Mouse (Mus musculus): ENCODE data around the gene Htr5a. TPM values are rescaled to one million over a fixed set of nuclear protein-coding genes. Genes with fewer than 3 reads are reported as not detected.

Gene Htr5a
- not detected for total RNA-seq (2022)

DNA sequence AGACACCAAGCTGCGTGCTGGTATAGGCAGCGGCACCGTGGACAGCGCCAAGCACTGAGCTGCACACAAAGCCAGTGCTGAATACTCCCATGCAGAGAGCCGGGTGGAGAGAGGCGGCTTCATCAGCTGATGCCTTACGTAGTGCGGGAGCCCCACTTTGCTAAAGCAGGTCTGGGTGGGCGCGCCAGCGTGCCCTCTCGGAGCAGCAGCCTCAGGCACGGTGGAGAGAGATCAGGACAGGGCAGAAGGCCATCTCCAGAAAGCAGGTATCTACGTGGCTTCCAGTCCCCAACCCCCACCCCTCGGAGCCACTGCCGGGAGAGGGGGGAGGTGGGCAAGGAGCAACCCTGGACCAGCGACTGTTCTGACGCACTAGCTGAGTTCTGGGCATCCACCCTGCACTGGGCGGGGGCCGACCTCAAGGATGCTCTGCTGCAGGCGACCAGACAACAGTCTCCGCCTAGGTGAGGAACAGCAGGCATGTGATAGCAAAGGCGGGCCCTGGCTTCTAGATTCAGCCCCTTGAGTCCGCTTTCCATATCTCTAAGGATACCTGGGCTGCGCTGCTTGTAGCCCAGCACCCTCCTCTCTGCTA, at the start of gene Htr5a:
TSS of gene Htr5a (plus strand) at position 449 of the 595 bp plus-strand sequence.
- no peak for DNase-seq (ENCODE audit: low spot score)

DNA sequence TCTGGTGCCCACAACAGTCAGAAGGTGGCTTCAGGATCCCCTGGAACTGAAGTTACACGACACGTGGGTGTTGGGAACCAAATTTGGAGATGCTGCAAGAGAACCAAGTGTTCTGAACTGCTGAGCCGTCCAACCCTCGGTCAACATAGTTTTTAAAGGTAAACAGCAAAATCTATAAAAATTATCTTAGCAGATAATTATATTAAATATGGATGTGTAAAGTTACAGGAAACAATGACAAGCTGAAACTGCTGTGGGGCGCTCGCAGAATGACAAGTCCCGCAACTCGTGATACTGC, 49.8 kb upstream of the Htr5a start:
- DNase-seq (ENCODE audit: low spot score): no peak

DNA sequence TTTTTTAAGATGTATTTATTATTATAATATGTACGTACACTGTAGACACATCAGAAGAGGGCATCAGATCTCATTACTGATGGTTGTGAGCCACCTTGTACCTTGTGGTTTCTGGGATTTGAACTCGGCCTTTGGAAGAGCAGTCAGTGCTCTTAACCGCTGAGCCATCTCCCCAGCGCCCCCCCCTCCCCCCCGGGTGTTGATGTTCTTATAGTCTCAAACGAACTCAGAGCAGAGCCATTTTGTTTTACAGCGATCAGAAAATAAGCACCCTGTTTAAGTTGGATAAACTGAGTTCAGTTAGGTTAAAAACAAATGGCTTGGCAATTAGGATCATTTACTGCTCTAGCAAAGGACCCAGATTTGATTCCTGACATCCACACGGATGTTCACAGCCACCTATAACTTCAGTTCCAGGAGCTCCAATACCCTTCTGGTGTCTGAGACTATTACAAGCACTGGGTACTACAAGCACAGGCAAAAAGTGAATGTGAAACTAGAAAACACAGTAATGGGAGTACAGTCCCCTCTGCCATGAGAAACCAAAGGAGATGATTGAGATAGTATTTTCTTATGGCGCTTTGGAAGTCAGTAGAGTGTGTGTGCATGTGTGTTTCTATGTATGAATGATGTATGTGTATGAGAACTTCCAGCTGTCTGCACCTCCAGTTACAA, 49.3 kb upstream of the Htr5a start:
- no peak for DNase-seq (ENCODE audit: low spot score)

- DNase-seq (ENCODE audit: low spot score): peak; percentile 63
Measured at GRCm38 (mm10) chr5:27793923-27794322, 48.0 kb upstream of the Htr5a start.

- no peak for DNase-seq (ENCODE audit: low spot score)
Measured at GRCm38 (mm10) chr5:27814282-27814681, 27.7 kb upstream of the Htr5a start.

DNA sequence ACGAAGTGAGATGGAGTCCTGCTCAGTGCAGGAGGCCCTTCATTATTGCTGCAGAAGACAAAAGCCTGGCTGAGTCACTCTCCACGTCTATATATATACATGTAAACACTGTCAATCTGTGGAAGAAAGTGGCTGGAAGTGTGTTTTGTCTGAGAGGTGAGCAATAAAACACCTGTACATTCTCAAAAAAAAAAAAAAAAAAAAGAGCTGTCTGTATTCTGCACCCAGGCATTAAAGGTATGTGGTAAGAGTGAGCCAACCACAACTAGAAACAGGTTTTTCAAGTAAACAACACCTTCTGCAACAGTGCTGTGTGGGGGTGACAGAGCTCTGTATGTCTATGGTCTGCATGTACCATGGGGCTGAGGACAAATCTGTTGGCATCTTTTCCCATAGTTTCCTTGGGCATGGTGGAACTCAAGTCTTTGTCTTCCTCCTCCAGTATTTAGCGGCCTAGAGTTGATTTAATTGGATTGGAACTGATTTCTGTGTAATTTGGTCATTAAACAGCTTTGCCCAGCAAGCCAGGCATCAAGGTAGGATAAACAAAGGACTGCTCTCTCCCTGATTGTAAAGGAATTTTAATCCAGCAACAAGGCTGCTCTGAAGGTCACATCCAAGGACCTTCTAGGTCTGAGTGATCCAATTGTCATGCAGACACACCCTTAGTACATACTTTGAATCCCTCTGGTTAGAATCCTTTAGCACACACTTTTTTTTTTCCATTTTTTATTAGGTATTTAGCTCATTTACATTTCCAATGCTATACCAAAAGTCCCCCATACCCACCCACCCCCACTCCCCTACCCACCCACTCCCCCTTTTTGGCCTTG, 22.9 kb upstream of the Htr5a start:
- DNase-seq (ENCODE audit: low spot score): no peak

- DNase-seq (ENCODE audit: low spot score): no peak
Measured at GRCm38 (mm10) chr5:27821161-27821560, 20.8 kb upstream of the Htr5a start.

GRCm38 (mm10) chr5:27827971-27828370, 14.0 kb upstream of the Htr5a start:
- no peak for DNase-seq (ENCODE audit: low spot score)

- no peak for DNase-seq (ENCODE audit: low spot score)
Measured at GRCm38 (mm10) chr5:27835096-27835495, 6.9 kb upstream of the Htr5a start.

DNA sequence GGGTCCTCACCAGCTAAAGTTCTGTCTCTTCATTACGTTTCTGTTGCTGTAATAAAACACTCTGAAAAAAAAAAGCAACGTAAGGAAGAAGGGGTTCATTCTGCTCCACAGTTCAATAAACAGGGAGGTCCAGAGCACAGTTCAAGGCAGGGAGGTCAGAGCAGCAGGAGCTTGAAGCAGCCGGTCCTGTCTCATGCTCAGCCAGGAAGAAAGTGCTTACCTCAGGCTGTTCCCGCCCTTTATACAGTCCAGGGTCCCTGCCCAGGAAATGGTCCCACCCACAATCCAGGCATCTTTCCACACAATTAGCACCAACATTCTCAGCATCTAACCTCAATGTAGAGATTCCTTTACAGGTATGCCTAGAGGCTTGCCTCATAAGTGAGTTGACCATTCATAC, 3.9 kb upstream of the Htr5a start:
- no peak for DNase-seq (ENCODE audit: low spot score)

DNA sequence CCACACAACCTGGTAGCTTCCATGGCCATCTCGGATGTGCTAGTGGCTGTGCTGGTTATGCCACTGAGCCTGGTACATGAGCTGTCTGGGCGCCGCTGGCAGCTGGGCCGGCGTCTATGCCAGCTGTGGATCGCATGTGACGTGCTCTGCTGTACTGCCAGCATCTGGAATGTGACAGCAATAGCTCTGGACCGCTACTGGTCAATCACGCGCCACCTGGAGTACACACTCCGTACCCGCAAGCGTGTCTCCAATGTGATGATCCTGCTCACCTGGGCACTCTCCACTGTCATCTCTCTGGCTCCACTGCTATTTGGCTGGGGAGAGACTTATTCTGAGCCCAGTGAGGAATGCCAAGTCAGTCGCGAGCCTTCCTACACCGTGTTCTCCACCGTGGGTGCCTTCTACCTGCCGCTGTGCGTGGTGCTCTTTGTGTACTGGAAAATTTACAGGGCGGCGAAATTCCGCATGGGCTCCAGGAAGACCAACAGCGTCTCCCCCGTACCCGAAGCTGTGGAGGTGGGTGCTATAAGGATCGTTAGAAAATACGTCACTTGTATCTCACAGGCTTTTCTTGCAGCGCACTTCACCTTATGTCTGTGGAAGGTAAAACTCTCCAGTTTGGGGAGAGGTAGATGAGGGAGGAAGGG, 847 bp downstream of the Htr5a start:
- no peak for DNase-seq (ENCODE audit: low spot score)

GRCm38 (mm10) chr5:27846979-27847378, 5.0 kb downstream of the Htr5a start:
- no peak for DNase-seq (ENCODE audit: low spot score)

- no peak for DNase-seq (ENCODE audit: low spot score)
Measured at GRCm38 (mm10) chr5:27854290-27854689, 12.3 kb downstream of the Htr5a start.

GRCm38 (mm10) chr5:27855726-27856125, 13.8 kb downstream of the Htr5a start:
- no peak for DNase-seq (ENCODE audit: low spot score)

- no peak for DNase-seq (ENCODE audit: low spot score)
Measured at GRCm38 (mm10) chr5:27873240-27874082, 31.5 kb downstream of the Htr5a start.

DNA sequence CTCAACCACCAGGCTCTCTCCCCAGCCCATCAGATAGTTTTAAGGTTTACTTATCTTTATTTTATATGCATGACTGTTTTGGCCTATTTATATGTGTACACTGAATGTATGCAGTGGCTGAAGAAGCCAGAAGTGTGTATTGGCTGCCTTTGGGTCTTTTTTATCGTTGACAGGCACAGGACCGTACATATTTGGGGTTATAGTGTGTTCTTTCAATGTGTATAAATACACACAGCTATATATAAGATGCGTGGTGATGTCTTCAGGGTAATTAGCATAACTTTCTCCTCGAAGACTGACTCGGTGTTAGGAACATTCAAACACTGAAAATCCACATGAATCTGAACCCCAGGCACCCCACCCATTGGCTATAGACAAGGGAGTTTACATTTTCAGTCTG, 32.3 kb downstream of the Htr5a start:
- DNase-seq (ENCODE audit: low spot score): no peak

GRCm38 (mm10) chr5:27875341-27876105, 33.6 kb downstream of the Htr5a start:
- DNase-seq (ENCODE audit: low spot score): no peak

DNA sequence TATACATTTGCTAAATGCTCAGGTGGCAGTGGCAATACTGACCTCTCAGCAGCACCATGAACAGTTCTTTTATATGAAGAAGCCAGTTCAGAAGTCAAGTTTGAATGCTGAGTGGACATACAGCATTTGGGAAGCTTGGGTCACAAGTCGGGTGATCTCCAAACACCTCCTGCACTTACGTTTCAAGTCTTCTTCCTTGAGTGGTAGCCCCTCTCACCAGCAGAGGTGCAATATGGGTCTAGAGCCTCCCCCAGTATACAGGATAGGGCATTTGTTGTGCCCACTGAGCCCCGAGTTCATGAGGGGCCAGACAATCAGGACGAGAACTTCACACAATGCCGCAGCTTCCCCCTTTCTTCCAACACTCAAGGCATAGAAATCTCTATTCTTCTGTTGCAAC, 36.4 kb downstream of the Htr5a start:
- no peak for DNase-seq (ENCODE audit: low spot score)

GRCm38 (mm10) chr5:27879726-27880125, 37.8 kb downstream of the Htr5a start:
- DNase-seq (ENCODE audit: low spot score): no peak

GRCm38 (mm10) chr5:27880329-27881036, 38.5 kb downstream of the Htr5a start:
- no peak for DNase-seq (ENCODE audit: low spot score)

Measured in heart, adult 8-10 months (tissue).